Mouse (Mus musculus): ENCODE measurements around the gene Slc25a27.

Gene Slc25a27

GRCm38 (mm10) chr17:43649641-43650436 lies 17.2 kb downstream of the Slc25a27 start:
- peak; percentile 21 for DNase-seq (ENCODE audit: low read depth, low spot score)

GRCm38 (mm10) chr17:43646925-43647324 lies 20.1 kb downstream of the Slc25a27 start:
- no peak for DNase-seq (ENCODE audit: low read depth, low spot score)

- DNase-seq (ENCODE audit: low read depth, low spot score): peak; percentile 42
These were observed 21.9 kb downstream of the Slc25a27 start for GRCm38 (mm10) chr17:43645136-43645535.

GRCm38 (mm10) chr17:43644375-43644774 lies 22.6 kb downstream of the Slc25a27 start:
- DNase-seq (ENCODE audit: low read depth, low spot score): no peak

- DNase-seq (ENCODE audit: low read depth, low spot score): no peak
These were observed 23.8 kb downstream of the Slc25a27 start for GRCm38 (mm10) chr17:43643191-43643590.

GRCm38 (mm10) chr17:43640825-43641224 lies 26.2 kb downstream of the Slc25a27 start:
- DNase-seq (ENCODE audit: low read depth, low spot score): no peak

GRCm38 (mm10) chr17:43637146-43637545 lies 29.9 kb downstream of the Slc25a27 start:
- DNase-seq (ENCODE audit: low read depth, low spot score): no peak

GRCm38 (mm10) chr17:43630427-43630760 lies 36.6 kb downstream of the Slc25a27 start:
- DNase-seq (ENCODE audit: low read depth, low spot score): no peak

- DNase-seq (ENCODE audit: low read depth, low spot score): no peak
These were observed 37.3 kb downstream of the Slc25a27 start, which contains the start of gene Tdrd6 for GRCm38 (mm10) chr17:43629496-43630426. Gene Tdrd6, minus strand, starts transcription at chr17:43630299.

GRCm38 (mm10) chr17:43629026-43629495 lies 38.0 kb downstream of the Slc25a27 start:
- DNase-seq (ENCODE audit: low read depth, low spot score): no peak

GRCm38 (mm10) chr17:43628246-43628645 lies 38.8 kb downstream of the Slc25a27 start:
- no peak for DNase-seq (ENCODE audit: low read depth, low spot score)

- DNase-seq (ENCODE audit: low read depth, low spot score): no peak
These were observed 44.9 kb downstream of the Slc25a27 start for GRCm38 (mm10) chr17:43622076-43622475.

GRCm38 (mm10) chr17:43619156-43619555 lies 47.9 kb downstream of the Slc25a27 start:
- DNase-seq (ENCODE audit: low read depth, low spot score): no peak

GRCm38 (mm10) chr17:43612221-43612620 lies 54.8 kb downstream of the Slc25a27 start:
- no peak for DNase-seq (ENCODE audit: low read depth, low spot score)

GRCm38 (mm10) chr17:43611586-43611985 lies 55.4 kb downstream of the Slc25a27 start:
- peak; percentile 16 for DNase-seq (ENCODE audit: low read depth, low spot score)

- peak; percentile 33 for DNase-seq (ENCODE audit: low read depth, low spot score)
These were observed 60.3 kb downstream of the Slc25a27 start for GRCm38 (mm10) chr17:43606704-43607103.

GRCm38 (mm10) chr17:43598706-43599105 lies 68.3 kb downstream of the Slc25a27 start:
- no peak for DNase-seq (ENCODE audit: low read depth, low spot score)

GRCm38 (mm10) chr17:43597742-43598141 lies 69.3 kb downstream of the Slc25a27 start:
- no peak for DNase-seq (ENCODE audit: low read depth, low spot score)

GRCm38 (mm10) chr17:43592296-43593291 lies 74.4 kb downstream of the Slc25a27 start:
- DNase-seq (ENCODE audit: low read depth, low spot score): no peak
